Mouse (Mus musculus) kidney, adult 18-20 months (tissue): ENCODE data around the gene Hsdl2.
"Not testable (repeated sequence)": the region's sequence is repeated elsewhere in the genome, so short reads cannot be mapped to it uniquely, and the experiment has no call there.

Experiments
- DNase-seq: peaks from one replicate; pipeline ENCODE4 v3.0.0; 2021

Gene Hsdl2

GRCm38 (mm10) chr4:59581314-59582185, at the start of gene Hsdl2:
Gene Hsdl2 (plus strand): TSS chr4:59581563.
- peak; percentile 98 for DNase-seq

- DNase-seq = no peak
Observed at GRCm38 (mm10) chr4:59533268-59533667, 48.1 kb upstream of the Hsdl2 start.

- no peak for DNase-seq
Observed at GRCm38 (mm10) chr4:59535624-59536023, 45.7 kb upstream of the Hsdl2 start.

DNA sequence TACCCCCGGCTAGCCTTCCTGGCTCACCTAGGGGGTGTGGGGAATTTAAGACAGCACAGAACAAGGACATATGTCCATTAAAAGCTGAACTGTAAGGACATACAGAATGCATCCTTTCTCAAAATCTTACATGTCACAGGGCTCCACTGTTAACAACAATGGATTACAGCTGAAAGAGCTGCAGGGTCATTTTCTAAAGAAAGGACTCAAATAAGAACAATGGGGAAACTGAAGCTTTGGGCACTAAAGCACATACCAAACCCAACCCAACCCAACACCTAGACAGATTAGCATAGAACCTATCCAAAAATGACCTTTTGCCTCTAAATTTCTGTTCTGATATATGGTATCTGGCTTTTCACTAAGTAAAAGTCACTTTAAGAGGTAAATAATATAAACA, 45.1 kb upstream of the Hsdl2 start:
- DNase-seq = no peak

- no peak for DNase-seq
Observed at GRCm38 (mm10) chr4:59543006-59543405, 38.4 kb upstream of the Hsdl2 start.

DNA sequence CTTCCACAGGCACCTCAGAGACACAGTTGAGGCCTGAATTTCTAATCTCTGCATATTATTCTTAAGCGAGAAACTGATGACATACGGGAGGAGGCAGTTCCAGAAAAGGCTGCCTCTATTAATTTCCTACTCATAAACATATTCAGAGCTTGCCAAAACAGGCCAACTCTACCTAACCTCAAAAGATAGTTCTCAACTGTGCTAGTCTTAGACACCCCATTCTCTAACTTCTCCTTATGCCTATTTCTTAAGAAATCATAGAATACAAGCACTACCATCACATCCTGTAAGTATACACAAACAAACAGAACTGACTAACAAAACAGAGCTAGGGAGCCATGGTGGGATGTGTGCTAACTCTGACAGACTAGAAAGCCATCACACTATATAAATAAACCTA, 36.7 kb upstream of the Hsdl2 start:
- no peak for DNase-seq

- no peak for DNase-seq
Observed at GRCm38 (mm10) chr4:59546285-59547071, 34.9 kb upstream of the Hsdl2 start.

DNA sequence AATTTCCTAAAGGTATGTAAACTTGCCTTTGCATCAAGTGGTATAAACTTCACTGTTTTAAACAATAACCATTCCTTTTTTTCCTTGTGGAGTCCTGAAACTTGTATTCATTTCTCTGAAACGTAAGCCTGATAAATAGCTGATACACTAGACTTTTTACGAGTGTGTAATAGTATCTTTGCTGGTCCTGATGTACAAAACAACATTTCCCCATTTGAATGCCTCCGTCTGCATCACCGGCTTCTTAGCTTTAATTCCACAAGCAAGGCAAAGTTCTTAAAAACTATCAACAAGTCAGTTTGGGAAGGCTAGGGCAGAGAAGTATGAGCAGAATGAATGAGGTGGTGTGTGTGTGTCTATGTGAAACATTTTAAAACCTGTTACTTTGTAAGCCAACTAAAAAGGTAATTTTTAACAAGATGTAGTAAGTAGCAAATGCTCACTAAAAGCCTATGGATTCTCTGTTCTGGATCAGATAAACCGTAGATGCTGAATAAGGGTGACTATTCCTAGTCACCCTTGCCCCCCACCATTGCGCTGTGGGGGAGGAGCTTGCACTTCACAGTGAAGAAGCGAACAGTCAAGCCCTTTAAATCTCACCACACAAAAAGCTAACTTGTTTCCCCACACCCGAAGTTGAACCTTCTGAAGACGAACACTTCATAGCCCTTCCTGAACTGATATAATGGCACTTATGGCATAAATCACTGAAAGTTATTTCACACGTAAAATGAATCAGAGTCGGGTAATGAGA, 34.0 kb upstream of the Hsdl2 start:
- DNase-seq = peak; percentile 31

DNA sequence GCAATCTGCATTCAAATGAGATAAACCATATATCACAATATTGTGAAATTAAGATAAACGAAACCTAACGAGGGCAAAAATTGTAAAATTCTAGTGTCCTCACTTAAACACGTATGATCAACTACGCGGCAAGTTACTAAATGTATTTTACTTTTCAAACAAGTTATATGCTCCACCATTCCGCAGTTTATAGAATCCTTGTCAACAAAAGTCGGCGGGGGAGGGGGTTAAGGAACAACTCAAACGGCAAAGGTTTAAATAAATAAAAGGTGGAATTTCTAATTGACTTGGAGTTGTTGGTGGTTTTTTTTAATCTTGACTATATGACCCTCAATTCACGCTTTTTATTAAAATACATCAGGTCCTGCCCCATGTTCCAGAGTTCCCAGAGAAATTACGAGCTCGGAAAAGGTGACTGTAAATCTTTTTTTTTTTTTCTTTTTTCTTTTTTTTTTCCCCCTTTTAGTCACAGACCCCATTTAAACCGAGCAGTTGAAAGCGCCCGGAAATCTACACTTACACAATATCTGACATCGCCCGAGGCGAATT, 33.3 kb upstream of the Hsdl2 start:
- DNase-seq = no peak

GRCm38 (mm10) chr4:59548560-59549174, 32.7 kb upstream of the Hsdl2 start:
- peak; percentile 85 for DNase-seq

- peak; percentile 93 for DNase-seq
Observed at GRCm38 (mm10) chr4:59549175-59549976, 32.0 kb upstream of the Hsdl2 start, which contains the start of gene Ptbp3. Gene Ptbp3 (minus strand): TSS chr4:59549364.

DNA sequence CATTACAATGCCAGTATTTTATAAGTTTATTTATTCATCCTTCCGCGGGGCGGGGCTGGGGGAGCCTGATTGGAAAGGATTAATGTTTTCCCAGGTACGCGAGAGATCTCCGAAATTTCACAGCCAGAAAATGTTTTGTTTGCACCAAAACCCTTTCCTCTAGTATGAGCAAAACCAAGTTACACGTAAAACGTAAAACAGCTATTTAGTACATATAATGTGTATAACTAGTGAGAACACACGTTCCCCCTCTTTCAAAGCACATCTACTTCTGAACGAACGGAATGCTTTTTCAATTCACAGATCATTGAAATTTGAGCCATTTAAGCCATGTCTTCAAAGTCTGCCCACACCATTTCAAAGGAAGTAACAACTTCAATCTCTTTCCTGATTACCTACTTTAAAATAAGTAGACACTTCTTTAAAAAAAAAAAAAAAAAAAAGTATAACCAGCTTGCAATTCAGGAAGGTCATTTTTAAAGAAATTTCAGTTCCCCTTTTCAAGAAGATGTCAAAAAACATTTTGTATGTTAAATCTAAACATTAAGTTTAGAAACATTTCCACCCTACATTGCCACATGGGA, 31.3 kb upstream of the Hsdl2 start:
- no peak for DNase-seq

DNA sequence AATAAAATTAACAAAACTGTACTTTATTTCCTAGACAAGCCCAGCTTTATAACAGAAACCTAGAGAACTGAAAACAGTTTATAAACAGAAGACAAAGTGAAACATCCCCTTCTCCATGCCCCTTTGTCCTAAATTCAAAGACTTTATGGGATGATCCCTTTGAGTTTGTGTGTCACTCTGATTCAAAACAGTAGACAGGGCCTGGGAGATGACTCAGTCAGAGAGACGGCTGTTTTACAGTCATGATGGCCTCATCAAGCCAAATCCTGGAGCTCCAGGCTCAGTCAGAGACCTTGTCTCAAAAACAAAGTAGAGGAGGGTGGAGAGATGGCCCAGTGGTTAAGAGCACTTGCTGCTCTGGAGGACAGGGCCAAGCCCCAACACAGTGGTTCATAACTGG, 29.5 kb upstream of the Hsdl2 start:
- DNase-seq = no peak

DNA sequence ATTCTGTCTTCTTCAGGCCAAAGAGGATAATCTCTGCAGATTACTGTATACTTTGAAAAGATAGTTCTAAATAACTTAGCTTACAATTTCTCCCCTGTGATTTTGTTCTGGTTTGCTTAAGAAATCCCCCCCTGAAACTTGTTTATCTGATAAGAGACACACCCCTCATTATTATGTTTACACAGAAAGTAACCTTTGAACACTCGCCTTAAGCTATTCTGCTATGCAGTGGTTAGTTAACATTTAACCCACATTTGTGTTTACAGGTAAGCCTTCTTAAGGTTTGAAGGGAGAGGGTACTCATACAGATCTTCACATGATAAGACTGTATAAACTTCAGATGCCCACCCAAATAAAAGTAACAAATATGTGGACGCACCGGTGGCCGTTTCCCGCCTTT, 28.5 kb upstream of the Hsdl2 start:
- peak; percentile 15 for DNase-seq

GRCm38 (mm10) chr4:59553576-59553975, 27.8 kb upstream of the Hsdl2 start:
- no peak for DNase-seq

DNA sequence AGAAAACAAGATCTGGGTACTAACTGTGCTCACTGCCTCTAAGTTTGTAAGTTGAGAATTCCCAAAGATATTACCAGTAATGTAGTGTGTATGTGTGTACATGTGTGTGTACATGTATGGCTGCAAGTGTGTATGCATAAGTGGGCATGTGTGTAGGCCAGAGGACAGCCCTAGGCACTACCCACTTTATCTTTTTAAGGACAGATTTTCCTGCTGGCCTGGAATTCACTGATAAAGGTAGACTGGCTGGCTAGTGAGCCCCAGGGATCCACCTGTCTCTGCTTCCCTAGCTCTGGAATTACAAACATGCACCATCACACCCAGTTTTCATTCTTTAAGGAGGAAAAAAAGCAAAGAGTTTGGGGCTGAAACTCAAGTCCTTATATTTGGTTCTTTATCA, 26.2 kb upstream of the Hsdl2 start:
- DNase-seq = no peak

DNA sequence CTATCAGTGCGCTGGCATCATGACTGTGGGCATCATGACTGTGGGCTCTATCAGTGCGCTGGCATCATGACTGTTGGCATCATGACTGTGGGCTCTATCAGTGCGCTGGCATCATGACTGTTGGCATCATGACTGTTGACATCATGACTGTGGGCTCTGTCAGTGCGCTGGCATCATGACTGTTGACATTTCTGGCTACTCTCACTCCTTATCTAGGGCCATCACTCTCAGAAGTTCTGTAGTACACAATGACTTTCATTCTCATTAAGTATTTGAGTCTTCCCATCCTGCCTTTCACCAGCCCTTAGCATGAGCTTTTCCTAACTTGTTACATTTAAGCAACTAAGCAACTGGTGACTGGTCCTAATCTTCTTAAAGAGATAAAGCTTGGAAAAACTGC, 24.0 kb upstream of the Hsdl2 start:
- not testable (repeated sequence) for DNase-seq

DNA sequence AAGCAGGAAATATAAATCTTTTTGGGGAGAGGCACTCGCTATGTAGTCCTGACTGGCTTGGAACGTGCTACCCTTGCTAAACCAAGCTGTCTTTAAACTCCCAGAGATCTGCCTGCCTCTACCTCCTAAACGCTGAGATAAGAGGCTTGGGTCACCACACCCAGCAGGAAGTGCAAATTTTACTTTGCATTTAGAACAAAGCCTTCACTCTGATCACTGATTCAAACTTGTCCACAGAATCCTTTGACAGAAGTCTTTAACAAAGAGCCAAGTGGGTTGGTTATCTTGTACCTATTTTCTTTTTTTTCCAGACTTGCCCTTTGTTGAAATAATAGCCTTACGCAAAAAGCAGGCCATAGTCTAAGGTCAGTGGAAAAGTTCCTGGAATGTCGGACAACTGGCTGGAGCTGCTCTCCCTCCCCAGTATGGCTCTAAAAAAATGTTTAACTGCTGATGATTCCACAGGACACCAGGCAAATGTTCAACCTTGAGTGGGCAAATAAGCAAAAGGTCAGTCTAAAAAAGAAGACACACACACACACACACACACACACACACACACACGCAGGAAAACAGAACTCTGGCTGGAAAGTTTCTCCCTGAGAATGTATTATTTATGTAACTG, 23.2 kb upstream of the Hsdl2 start:
- DNase-seq = peak; percentile 44

- DNase-seq = no peak
Observed at GRCm38 (mm10) chr4:59560141-59560540, 21.2 kb upstream of the Hsdl2 start.

- no peak for DNase-seq
Observed at GRCm38 (mm10) chr4:59564128-59564527, 17.2 kb upstream of the Hsdl2 start.
